Comparison of ENCODE assay signal across 24 mouse cellular contexts in genomic region chr16:20456106-20456505, GRCm38 (mm10). TPM values are rescaled to one million over a fixed set of nuclear protein-coding genes. Genes with fewer than 3 reads are reported as not detected.
DNase-seq lines count a peak whose midpoint lies in the region; ATAC-seq and TF ChIP-seq lines count a peak whose summit lies in the region.
"Had no signal": no experiment of that assay in that cellular context is flagged by ENCODE, and none has a peak within 500 bp of the region (broad histone marks: within the 10 kb centered on the region; RNA-seq: fewer than 3 reads in every experiment).

No protein-coding gene starts in this region.

- H3K9ac ChIP-seq in hindbrain, embryonic 14.5 days, result no peak overlapping the region
- H3K9ac ChIP-seq in hindbrain, embryonic 13.5 days, result no peak overlapping the region
- H3K9ac ChIP-seq: forebrain, embryonic 13.5 days; heart, embryonic 13.5 days had no signal

- H3K4me2 ChIP-seq in hindbrain, embryonic 14.5 days (replicated peaks), result no peak overlapping the region
- no peak overlapping the region for H3K4me2 ChIP-seq in hindbrain, embryonic 13.5 days
- H3K4me2 ChIP-seq: forebrain, embryonic 13.5 days; heart, embryonic 13.5 days had no signal

- H3K36me3 ChIP-seq in hindbrain, embryonic 14.5 days (replicated peaks; ENCODE audit: control insufficient read depth, insufficient read depth), result no peaks in the 10 kb centered on the region
- H3K36me3 ChIP-seq in hindbrain, embryonic 13.5 days, result no peaks in the 10 kb centered on the region
- no peaks in the 10 kb centered on the region for H3K36me3 ChIP-seq in small intestine, adult 2 months (ENCODE audit: control insufficient read depth, insufficient read depth, low read length)
- H3K36me3 ChIP-seq: forebrain, embryonic 10.5 days; heart, embryonic 10.5 days; heart, embryonic 13.5 days had no signal

- 36% methylated on average over 1 of the region's 1 CpGs for WGBS in hindbrain, embryonic 14.5 days
- WGBS in hindbrain, embryonic 13.5 days, result 23% methylated on average over 1 of the region's 1 CpGs
- WGBS in small intestine, adult 2 months, result 4% methylated on average over 1 of the region's 1 CpGs
- WGBS in cerebellum, adult 2 months, result 17% methylated on average over 1 of the region's 1 CpGs

- H3K9me3 ChIP-seq in hindbrain, embryonic 14.5 days (ENCODE audit: control insufficient read depth, low read length), result no peaks in the 10 kb centered on the region
- H3K9me3 ChIP-seq in hindbrain, embryonic 13.5 days, result no peaks in the 10 kb centered on the region
- H3K9me3 ChIP-seq: forebrain, embryonic 10.5 days; forebrain, embryonic 13.5 days; heart, embryonic 10.5 days; heart, embryonic 13.5 days had no signal

- no peak for ATAC-seq in hindbrain, embryonic 14.5 days (ENCODE audit: low FRiP score)
- no peak for ATAC-seq in hindbrain, embryonic 13.5 days (ENCODE audit: low FRiP score)
- ATAC-seq: forebrain, embryonic 13.5 days; forebrain, embryonic 16.5 days; hindbrain, embryonic 16.5 days; intestine, postnatal 0 days; Patski had no signal

- DNase-seq in hindbrain, embryonic 14.5 days (ENCODE audit: low spot score), result peak; percentile 27
- DNase-seq in 3T3-L1 (ENCODE audit: low read depth, low spot score) (peak; percentile 57), NIH3T3 (ENCODE audit: low read depth) (peak; percentile 22)
- no peak for DNase-seq in cerebellum, adult 2 months
- no peak for DNase-seq in right cerebral cortex, postnatal 4 days
- DNase-seq: adrenal gland, postnatal 10 days; cerebellum, adult 18-20 months; cerebellum, adult 9-11 months; cerebellum, postnatal 25 days; gastrocnemius, postnatal 10 days; gastrocnemius, postnatal 36 days; heart, adult 2 months; heart, postnatal 14 days; heart, postnatal 4 days had no signal

- TF ChIP-seq CTCF in small intestine, adult 2 months (IDR thresholded peaks at IDR 0.05; ENCODE audit: extremely low read depth, insufficient read length, insufficient replicate concordance, low read depth, low read length), result no peak
- no peak for TF ChIP-seq CTCF in cerebellum, adult 2 months (IDR thresholded peaks at IDR 0.05; ENCODE audit: borderline replicate concordance, insufficient read depth, low read depth, low read length)

- no peak overlapping the region for H3K4me3 ChIP-seq in hindbrain, embryonic 14.5 days (replicated peaks; ENCODE audit: low read length)
- no peak overlapping the region for H3K4me3 ChIP-seq in hindbrain, embryonic 13.5 days
- no peak overlapping the region for H3K4me3 ChIP-seq in small intestine, adult 2 months (ENCODE audit: low read depth, low read length)
- no peak overlapping the region for H3K4me3 ChIP-seq in cerebellum, adult 2 months (replicated peaks; ENCODE audit: insufficient read depth, low read depth, low read length)
- H3K4me3 ChIP-seq: forebrain, embryonic 10.5 days; forebrain, embryonic 13.5 days; heart, adult 2 months; heart, embryonic 10.5 days; heart, embryonic 13.5 days had no signal

- no peak overlapping the region for H3K27ac ChIP-seq in hindbrain, embryonic 14.5 days
- no peak overlapping the region for H3K27ac ChIP-seq in hindbrain, embryonic 13.5 days
- peak overlapping the region; percentile 10; the same call in 1 of the 2 replicates for H3K27ac ChIP-seq in small intestine, adult 2 months (ENCODE audit: insufficient read depth, low read depth, low read length)
- H3K27ac ChIP-seq in cerebellum, adult 2 months (ENCODE audit: insufficient read depth, low read length), result no peak overlapping the region
- H3K27ac ChIP-seq: forebrain, embryonic 10.5 days; forebrain, embryonic 13.5 days; heart, adult 2 months; heart, embryonic 10.5 days; heart, embryonic 13.5 days had no signal

- TF ChIP-seq POLR2A in small intestine, adult 2 months (IDR thresholded peaks at IDR 0.05; ENCODE audit: low read depth, low read length), result no peak
- no peak for TF ChIP-seq POLR2A in cerebellum, adult 2 months (IDR thresholded peaks at IDR 0.05; ENCODE audit: borderline replicate concordance, insufficient read depth, low read length)

- no peaks in the 10 kb centered on the region for H3K27me3 ChIP-seq in hindbrain, embryonic 14.5 days (ENCODE audit: control insufficient read depth, insufficient read depth, low read length)
- H3K27me3 ChIP-seq in hindbrain, embryonic 13.5 days, result no peaks in the 10 kb centered on the region
- H3K27me3 ChIP-seq in small intestine, adult 2 months (ENCODE audit: control insufficient read depth, insufficient read depth, low read length), result no peaks in the 10 kb centered on the region
- H3K27me3 ChIP-seq in cerebellum, adult 2 months (ENCODE audit: control insufficient read depth, insufficient read depth, low read length), result no peaks in the 10 kb centered on the region
- H3K27me3 ChIP-seq: forebrain, embryonic 13.5 days; heart, embryonic 13.5 days; Patski had no signal

- no peaks in the 10 kb centered on the region for H3K4me1 ChIP-seq in hindbrain, embryonic 14.5 days (replicated peaks; ENCODE audit: control insufficient read depth, insufficient read depth, low read length)
- no peaks in the 10 kb centered on the region for H3K4me1 ChIP-seq in hindbrain, embryonic 13.5 days (replicated peaks)
- H3K4me1 ChIP-seq in small intestine, adult 2 months (ENCODE audit: control insufficient read depth, insufficient read depth, insufficient read length, low read length), result no peaks in the 10 kb centered on the region
- H3K4me1 ChIP-seq in cerebellum, adult 2 months (ENCODE audit: control insufficient read depth, insufficient read depth, low read length), result no peaks in the 10 kb centered on the region
- H3K4me1 ChIP-seq: forebrain, embryonic 10.5 days; forebrain, embryonic 13.5 days; heart, embryonic 10.5 days; heart, embryonic 13.5 days had no signal

RNA-seq across cellular contexts. Expression of gene Abcc5, which starts 29.9 kb away (rescaled TPM):
- polyA plus RNA-seq in hindbrain, embryonic 14.5 days (2014; fragmentation: Nextera tagmentation; extraction: Ambion mirVana), result 127 and 136 TPM in 2 replicates
- 142 and 143 TPM in 2 replicates for polyA plus RNA-seq in hindbrain, embryonic 13.5 days (2015; fragmentation: Nextera tagmentation; extraction: Ambion mirVana)
- polyA plus RNA-seq in small intestine, adult 2 months (2012; rRNA removed), result 17.7 and 19.1 TPM in 2 replicates
- 251 and 263 TPM in 2 replicates for polyA plus RNA-seq in cerebellum, adult 2 months (2012; rRNA removed)

RNA-seq across cellular contexts. Expression of gene Eif2b5, which starts 42.5 kb away (rescaled TPM):
- 88.0 and 89.2 TPM in 2 replicates for polyA plus RNA-seq in hindbrain, embryonic 14.5 days (2014; fragmentation: Nextera tagmentation; extraction: Ambion mirVana)
- polyA plus RNA-seq in hindbrain, embryonic 13.5 days (2015; fragmentation: Nextera tagmentation; extraction: Ambion mirVana), result 99.5 and 100 TPM in 2 replicates
- polyA plus RNA-seq in small intestine, adult 2 months (2012; rRNA removed), result 11.7 and 16.1 TPM in 2 replicates
- 52.4 and 53.3 TPM in 2 replicates for polyA plus RNA-seq in cerebellum, adult 2 months (2012; rRNA removed)

Comparison
In these comparisons a context has a peak if more than half of its experiments do, and no peak if none do; other contexts are left out.
1. DNase-seq: peak in hindbrain, embryonic 14.5 days (single experiment), 3T3-L1 (single experiment) and NIH3T3 (single experiment); none in cerebellum, adult 2 months (0 of 2) and right cerebral cortex, postnatal 4 days (single experiment).